Mouse (Mus musculus) ES-E14 (cell line): ENCODE measurements at regions not wholly inside any gene's neighbourhood (a gene's known extent, or its start where the extent isn't known, plus 50 kb on each side); places are given as distances from the start of the nearest gene placed in this dataset.

Experiments used
- CHD2 ChIP-seq: IDR thresholded peaks from 2 replicates; pipeline ENCODE4 v1.6.1; 2014; ENCODE audit warnings: mild to moderate bottlenecking, low read depth, low read length, inconsistent platforms
- HCFC1 ChIP-seq: IDR thresholded peaks from 2 replicates; pipeline ENCODE4 v1.6.1; 2012; ENCODE audit warnings: low read length, inconsistent platforms, borderline replicate concordance; ENCODE audit not compliant: insufficient read depth
- MAFK ChIP-seq: IDR thresholded peaks from 2 replicates; pipeline ENCODE4 v1.6.1; 2014; ENCODE audit warnings: mild to moderate bottlenecking, low read depth, low read length, inconsistent platforms; ENCODE audit not compliant: insufficient read depth
- ZC3H11A ChIP-seq: IDR thresholded peaks from 2 replicates; pipeline ENCODE4 v1.6.1; 2012; ENCODE audit warnings: low read depth, mild to moderate bottlenecking, inconsistent platforms, low read length, borderline replicate concordance
- ZNF384 ChIP-seq: IDR thresholded peaks from 2 replicates; pipeline ENCODE4 v1.6.1; 2012; ENCODE audit warnings: low read depth, low read length, inconsistent platforms

GRCm38 (mm10) chr15:38402762-38403161 is 977.4 kb downstream of the 4930447A16Rik start:
- TF ChIP-seq CHD2 (no peak), ZNF384 (no peak), MAFK (no peak), HCFC1 (no peak), ZC3H11A (no peak)
